Mouse (Mus musculus): ENCODE results near the gene Tyrobp. TPM values are rescaled to one million over a fixed set of nuclear protein-coding genes. Genes with fewer than 3 reads are reported as not detected.

Gene Tyrobp
- polyA plus RNA-seq (2015; fragmentation: Nextera tagmentation; extraction: Ambion mirVana), result 112 and 116 TPM in 2 replicates

DNA sequence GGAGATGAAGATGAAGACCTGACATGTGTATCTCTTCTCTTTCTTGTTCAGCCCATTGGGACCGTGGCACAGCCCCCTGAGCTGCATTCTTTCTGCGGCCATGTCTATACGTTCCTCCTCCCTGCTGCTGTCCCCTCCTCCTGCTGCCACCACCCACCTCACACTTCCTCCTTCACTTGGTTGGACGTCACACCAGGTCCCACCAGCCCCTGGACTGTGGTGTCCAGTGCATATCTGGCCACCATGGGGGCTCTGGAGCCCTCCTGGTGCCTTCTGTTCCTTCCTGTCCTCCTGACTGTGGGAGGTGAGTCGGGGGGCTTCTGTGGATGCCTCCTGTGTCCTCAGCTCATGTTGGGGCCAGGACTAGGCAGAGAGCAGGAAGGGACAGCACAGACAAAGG is at the start of gene Tyrobp:
Gene Tyrobp (plus strand): TSS at position 165 of the 400 bp plus-strand sequence.
- DNase-seq (ENCODE audit: low spot score), result no peak

DNA sequence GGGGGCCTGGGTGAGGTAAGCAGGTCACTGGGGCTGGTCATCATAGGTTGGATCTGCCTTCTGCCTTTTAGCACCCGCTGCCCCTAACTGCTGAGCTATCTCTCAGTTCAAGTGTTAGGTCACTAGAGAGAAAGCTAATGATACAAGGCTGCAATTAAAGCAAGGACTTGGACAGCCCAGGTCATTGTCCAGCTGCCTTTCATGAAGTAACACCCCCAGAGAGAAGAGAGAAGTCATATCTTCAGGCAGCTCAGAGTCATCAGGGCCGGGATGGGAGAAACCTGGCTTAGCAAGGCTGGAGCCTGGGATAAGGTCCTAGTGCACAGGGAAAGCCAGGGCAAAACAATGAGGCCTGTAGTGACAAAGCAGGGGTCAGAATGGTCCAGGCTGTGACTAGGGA is 46.1 kb upstream of the Tyrobp start:
- DNase-seq (ENCODE audit: low spot score), result no peak

DNA sequence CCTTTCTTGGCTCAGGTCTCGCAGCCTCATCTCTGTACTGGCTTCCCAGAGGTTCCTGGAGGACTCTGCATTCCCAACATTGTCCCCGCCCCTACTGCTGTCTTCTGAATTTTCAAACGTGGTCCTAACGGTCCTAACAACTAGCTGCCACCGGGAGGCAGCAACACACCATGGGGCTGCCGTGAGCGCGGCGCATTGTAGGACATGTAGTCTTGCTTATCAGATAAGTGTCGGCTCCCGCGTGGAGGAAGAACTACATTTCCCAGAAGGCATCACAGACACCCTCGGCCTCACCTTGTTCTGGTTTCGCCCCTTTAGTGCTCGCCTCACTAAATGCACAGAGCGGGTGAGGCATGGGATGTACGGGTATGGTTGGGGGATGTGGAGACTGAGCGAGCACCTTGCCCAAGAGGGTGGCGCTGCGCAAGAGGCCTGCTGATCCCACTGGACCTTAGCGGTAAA is 40.0 kb upstream of the Tyrobp start:
- DNase-seq (ENCODE audit: low spot score), result peak; percentile 94

DNA sequence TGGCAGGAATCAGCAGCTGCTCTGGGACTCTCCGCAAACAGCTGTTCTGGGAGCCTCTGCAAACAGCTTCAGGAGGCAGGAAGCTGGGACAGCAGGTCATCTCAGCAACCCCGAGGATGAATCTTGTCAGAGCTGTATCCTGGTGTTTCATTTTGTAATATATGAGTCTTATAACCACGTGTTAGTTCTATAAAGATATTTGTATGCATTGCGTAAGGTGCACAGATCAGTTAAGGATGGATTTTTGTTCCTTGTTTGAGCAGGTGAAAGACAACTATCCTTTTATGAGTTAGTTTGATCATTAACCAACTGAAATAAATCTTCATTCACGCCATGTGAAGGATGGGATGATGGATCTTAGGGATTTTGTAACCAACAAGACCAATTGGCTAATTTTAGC is 33.5 kb upstream of the Tyrobp start:
- DNase-seq (ENCODE audit: low spot score), result no peak

DNA sequence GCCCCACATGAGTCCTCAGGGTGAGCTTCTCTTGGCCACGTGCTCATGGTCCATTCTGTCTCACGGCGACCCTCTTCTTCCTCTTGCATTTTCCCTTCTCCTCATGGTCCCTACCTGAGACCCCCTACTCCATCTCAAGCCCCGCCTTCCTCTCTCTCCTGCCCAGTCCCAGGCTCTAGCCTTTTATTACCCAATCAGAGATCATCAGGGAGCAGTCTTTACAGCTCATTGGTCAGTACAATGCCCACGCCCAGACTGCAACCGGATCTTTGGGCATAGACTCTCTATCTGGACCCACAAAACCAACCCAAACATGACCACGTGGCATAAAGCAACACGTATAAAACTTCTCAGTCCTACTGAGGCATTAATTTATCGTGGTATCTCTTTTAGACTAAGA is 29.5 kb upstream of the Tyrobp start:
- no peak for DNase-seq (ENCODE audit: low spot score)

DNA sequence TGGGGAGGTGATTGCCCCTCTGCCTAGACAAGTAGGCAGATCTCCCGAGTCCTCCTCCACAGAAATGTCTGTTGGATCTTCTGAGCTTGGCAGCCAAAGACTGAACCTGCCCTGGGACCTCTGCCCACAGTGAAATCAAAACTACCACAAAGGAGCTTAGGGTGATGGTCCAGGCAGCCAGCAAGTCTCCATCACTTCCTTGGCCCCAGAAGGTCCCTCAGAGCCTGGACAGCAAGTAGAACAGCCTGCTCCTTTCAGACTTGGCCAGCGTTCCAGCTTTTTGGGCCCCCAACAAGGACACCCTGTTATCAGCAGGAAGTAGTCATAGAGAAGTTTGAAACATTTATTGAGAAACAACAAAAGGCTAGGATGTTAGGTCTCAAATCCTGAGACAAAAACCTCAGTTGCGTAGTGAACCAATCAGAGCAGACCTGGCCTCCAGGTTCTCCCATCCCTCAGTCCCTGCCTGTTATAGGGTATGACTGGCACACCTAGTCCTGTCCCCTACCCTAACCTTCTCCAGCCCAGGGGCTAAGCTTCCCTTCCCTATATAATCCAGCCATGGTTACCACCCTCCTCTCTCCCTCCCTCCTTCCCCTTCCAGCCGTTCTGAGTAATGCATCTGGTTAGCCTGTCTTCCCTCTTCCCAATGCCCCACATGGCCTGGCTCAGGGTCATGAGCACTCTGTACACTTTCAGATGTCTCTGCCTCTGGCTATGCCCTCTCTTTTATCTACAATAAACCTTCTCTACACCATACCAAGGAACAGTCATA is 20.6 kb upstream of the Tyrobp start:
- no peak for DNase-seq (ENCODE audit: low spot score)

DNA sequence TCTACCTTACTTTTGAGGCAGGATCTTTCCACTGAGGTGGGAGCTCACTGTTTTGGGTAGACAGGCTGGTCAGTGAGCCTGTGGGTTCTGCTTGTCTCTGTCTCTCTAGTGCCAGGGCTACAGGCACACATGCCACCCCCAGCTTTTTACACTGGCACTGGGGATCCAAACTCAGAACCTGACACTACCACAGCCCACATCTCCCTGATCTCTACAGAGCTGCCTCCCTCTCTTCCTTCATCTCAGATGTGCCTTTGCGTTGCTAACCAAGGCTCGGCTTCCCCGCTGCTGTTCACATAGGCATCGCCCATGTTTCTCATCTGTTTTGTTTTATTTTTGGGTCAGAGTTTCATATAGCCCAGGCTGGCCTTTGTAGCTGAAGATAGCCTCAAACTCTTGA is 19.9 kb upstream of the Tyrobp start:
- DNase-seq (ENCODE audit: low spot score), result peak; percentile 42

DNA sequence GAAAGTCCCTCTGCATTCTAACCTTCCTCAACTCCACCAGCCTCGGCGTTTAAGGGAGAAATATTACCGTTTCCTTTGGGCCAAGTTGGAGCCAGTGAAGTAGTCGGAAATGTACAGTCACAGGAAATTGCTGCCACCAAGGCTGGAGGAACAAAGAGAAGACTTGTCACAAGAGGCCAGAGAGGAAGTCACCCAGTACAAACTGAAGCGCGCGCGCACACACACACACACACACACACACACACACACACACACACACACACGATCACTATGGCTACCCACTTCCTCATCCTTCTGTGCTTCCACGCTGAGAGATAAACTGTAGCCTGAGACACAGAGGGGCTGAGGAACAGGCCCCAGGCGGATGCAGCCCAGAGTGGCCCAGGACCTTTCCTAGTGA is 19.2 kb upstream of the Tyrobp start:
- peak; percentile 88 for DNase-seq (ENCODE audit: low spot score)

DNA sequence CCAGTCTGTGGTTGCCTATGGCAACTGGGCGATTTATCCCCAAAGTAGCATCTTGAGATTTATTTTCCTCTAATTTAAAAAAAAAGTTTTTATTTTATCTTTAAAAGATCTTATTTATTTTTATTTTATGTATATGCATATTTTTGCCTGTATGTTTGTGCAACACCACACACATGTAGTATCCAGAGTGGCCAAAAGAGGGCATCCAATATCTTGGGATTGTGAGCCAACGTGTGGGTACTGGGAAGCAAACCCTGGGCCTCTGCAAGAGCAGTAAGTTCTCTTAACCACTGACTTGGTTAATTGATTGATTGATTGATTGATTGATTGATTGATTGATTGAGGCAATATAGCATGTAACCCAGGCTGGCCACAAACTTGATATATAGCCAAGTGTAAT is 18.7 kb upstream of the Tyrobp start:
- DNase-seq (ENCODE audit: low spot score), result peak; percentile 55

DNA sequence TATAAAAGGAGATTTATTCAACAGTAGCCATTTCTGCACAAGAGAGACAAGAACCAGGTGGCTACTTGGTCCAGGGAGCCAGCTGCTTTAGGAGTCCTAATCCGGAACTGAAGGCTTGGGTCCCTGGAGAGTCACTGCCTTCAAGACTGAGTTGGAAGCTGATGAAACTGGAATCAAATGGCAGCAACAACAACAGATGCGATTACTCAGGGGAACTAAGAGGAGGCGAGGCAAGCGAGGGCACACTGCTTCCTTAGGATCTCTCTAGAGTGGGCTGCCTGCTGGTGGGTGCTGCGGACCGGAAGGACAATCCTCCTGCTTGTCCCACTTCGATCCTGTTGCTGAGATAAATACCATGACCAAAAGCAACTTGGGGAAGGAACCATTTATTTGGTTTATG is 13.9 kb upstream of the Tyrobp start:
- DNase-seq (ENCODE audit: low spot score), result no peak

DNA sequence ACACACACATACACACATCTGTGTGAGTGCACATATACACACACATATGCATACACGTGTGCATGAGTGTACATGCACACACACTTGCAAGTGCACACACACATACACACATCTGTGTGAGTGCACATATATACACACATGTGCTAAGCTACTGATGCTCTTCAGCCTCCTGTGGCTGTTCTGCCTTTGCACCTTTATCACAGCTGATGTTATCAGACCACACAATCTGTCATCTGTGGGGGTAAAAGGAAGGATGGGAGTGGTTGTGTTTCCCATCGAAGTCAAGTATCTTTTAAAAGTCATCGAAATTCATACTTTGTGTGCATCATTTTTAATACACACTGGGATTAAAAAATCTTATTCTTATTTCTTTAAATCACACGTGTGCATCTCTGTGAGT is 11.2 kb upstream of the Tyrobp start:
- no peak for DNase-seq (ENCODE audit: low spot score)

DNA sequence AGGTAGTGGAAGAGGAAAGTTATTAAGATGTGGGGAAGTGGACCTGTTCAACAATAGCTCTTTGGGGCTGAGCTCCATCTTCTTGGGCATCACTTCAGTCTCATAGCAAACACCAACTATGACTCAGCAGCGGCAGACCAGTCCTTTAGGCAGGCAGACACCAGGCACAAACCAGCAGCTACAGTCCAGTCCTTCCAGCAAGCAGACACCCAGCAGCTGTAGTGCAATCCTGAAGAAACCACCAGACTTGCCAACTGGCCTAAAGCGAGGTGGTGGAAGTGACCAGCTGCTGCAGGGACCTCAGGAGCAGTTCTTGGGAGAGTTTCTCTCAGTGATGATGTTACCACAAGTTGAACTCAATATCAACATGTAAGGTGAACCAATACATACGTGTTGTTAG is 4.9 kb upstream of the Tyrobp start:
- DNase-seq (ENCODE audit: low spot score), result no peak

DNA sequence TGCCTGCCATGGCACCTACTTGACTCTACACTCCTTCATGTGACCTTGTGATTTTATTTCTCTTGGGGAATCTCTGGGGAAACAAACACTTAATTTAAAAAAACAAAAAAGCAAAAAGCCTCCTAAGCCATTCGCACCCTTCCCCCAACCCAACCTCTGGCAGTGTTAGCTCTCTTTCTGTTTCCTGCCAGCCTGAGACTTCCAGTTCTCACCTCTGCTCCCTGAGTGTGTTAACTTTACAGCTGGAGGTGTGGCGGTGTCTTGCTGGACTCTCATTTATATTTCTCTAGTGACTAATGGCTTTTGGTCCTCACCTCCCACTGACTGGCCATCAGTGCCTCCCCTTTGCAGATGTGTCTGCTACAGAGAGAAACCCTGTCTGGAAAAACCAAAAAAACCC is 3.8 kb upstream of the Tyrobp start:
- no peak for DNase-seq (ENCODE audit: low spot score)

DNA sequence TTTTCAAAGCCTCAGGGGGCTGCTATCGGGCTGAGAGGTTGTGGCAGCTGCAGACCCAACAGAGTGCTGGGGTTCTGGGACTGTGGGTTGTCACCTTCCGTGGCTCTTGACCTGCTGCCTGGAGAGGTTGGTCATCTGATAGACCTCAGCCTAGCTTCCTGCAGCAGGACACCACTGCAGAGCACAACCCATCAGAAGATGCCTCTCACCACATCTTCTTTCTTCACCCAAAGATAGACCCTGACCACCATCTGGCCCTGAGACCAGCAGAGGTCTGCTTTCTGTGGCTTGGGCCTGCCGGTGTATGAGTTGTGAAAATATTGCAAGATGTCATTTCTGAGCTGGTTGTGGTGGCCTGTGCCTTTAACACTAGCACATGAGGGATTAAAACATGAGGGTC is 2.5 kb upstream of the Tyrobp start:
- DNase-seq (ENCODE audit: low spot score), result no peak

DNA sequence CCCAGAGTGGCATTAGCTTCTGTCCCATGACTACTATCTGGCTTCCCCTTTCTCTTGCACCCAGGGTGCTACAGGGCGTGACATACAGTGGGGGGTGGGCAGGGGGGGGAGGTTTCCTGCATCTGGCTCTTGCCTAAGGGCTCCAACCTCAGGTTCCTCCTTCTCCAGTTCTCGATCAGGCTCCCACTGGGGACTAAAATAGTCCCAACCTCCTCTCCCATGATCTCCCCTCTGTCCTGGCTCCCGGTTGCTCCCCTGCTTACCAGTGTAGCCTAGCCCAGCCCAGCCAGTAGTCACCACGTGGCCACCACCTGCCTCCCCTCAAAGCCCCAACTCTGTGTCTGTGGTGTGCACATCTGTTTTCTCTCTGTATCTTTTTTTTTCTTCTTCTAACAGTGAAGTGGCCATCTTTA is 819 bp upstream of the Tyrobp start:
- peak; percentile 31 for DNase-seq (ENCODE audit: low spot score)

DNA sequence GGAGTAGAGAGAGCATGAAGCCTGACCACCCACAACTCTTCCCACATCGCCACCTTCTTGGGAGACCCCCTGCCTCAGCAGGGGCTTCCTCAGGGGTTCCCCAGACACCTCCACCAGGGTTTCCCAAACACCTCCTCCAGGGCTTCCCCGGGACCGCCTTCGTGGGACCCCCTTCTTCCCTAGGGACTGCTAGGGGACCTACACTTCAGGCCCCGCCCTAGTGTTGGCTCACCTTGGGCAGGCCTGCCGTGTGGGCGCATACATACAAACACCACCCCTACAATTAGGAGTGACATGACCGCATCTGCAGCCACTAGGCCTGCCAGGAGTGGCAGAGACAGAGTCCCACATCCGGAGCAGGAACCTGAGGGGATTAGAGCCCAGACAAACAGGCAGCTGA is 4.3 kb downstream of the Tyrobp start:
- peak; percentile 59 for DNase-seq (ENCODE audit: low spot score)

DNA sequence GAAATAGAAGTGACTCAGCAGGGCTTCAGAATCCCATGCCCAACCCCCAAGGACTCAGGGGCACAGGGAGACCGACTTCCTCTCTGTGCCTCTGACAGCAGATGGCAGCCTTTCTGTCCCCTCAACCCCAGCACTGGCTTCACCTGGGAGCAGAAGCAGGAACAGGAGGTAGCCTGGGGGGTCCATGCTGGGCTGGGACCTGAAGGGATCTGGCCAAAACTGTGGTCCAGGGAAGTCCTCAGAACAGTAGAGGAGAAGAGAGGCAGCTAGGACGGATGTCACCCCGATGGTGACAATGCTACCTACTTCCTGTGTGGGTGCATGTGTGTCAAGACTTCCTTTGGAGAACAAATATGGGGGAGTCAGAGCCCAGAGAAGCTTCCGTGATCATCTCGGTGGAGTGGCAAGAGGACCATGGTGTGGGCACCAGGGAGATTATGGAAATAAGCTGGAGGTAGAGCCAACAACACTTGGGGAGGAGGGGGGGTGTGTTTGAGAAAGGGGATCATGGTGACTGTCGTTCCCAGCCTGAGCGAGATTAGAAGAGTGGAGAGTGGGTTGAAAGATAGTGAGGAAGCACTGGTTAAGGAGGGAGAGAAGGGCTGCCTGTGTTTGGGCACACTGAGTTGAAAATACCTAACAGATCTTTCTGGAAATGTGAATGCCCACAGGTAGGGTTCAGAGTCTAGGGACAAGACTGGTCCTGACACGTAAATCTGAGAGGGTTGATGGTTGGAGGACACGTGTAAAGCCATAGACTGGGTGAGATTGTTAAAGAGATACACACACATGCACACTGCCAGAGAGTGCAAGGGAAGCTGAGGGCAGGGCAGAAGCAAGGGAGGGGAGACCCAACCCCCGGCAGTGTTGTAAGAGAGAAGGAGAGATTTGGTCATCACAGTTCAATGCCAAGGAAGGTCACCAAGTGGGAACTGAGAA is 6.3 kb downstream of the Tyrobp start, which contains the start of gene Hcst:
Gene Hcst (minus strand): TSS at position 294 of the 939 bp plus-strand sequence.
- peak; percentile 73 for DNase-seq (ENCODE audit: low spot score)

DNA sequence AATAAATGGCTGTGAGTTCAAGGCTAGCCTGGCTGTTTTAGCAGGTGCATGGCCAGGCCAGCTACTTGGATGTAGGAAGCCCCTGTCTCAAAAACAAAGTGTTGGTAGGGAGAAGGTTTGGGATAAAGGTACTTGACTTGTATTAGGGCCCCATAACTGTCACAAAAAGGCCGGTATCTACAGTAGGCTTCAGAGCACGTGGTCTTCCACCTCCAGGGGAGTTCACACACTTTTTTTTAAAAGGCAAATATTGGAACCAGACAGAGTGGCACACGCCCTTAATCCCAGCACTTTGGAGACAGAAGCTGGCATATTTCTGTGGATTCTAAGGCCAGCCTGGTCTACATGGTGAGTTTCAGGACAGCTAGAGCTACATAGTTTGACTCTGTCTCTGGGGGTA is 7.1 kb downstream of the Tyrobp start:
- no peak for DNase-seq (ENCODE audit: low spot score)

DNA sequence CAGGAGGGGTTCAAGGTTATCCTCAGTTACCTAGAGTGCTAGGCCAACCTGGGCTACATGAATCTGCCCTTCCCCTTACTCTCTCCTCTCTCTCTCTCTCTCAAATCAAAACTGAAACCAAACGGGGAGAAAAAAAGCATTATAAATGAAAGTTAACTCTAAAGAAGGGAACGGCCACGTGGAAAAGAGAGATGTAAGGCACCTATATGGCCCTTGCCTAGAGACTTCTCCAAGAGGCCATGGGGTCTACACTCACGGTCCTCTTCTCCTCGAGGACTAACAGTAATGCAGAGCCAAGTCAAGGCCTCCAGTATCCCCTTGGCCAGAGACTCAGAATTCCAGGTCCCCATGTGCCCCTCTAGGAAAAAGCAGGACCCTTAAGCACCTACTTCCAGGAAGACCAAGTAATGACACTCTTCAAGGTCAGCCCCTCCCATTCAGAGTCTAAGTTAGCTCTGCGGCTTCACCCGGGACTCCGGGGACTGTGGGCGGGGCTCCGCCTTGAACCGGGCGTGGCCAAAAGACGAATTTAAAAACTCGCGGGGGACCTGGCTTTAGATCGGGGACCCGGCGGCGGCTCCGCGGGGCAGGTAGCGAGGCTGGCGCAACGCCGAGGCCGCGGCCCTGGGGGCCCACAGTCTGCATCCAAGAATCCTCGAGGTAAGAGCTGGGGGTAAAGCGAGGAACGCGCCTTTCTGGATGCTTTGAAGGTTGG is 7.8 kb downstream of the Tyrobp start, which contains the start of gene Nfkbid:
Gene Nfkbid (plus strand): TSS at position 558 of the 715 bp plus-strand sequence.
- DNase-seq (ENCODE audit: low spot score), result peak; percentile 92

DNA sequence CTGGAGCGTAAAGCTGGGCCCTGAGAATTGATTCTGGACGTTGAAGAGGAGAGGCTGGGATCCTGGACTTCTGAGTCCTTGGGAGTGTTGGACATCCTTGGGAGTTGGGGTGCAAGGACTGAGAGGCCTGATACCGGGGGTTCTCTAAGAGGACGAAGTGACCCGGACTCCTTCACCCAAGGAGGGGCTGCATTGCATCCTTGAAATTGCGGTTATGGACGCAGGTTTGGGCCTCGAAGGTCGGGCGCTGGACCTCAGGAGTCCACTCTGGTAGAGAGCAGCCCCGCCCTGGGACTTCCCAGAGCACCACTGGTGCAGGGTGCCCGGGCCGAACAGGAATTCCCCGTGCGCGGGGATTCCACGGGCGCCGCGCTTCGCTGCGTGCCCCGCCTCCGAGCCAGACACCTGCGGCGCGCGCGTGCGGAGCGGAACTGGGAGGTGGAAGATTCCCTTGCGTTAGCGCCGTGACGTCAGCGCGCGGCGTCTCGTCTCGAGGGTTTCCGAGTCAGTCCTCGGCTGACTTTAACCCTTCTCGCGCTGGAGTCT is 8.4 kb downstream of the Tyrobp start:
- peak; percentile 96 for DNase-seq (ENCODE audit: low spot score)

DNA sequence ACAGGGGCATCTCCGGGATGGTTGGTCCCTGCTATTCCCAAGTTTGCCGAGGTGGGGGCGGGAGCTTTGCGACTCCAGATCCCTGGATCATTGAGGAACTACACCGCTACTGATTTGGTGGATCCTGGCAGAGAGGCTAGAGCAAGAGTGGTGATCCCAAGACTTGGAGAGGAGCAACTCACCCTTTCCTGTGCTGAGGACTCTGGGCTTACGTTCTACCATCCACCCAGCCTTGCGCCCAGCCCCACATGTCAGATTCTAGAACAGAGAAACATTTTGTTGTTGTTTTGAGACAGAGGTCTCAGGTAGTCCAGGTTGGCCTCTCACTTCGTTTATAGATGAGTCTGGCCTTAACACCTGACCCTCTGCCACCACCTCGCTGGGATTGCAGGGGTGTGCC is 9.0 kb downstream of the Tyrobp start:
- DNase-seq (ENCODE audit: low spot score), result peak; percentile 36
